In genomic region chr7:145019137-145019536, GRCm38 (mm10) we compare ENCODE assay signal across 23 mouse cellular contexts.
DNase-seq lines count a peak whose midpoint lies in the region; ATAC-seq and TF ChIP-seq lines count a peak whose summit lies in the region.
"Had no signal": no experiment of that assay in that cellular context is flagged by ENCODE, and none has a peak within 500 bp of the region (broad histone marks: within the 10 kb centered on the region; RNA-seq: fewer than 3 reads in every experiment).

No protein-coding gene starts in this region.

- no peaks in the 10 kb centered on the region for H3K9me3 ChIP-seq in forebrain, postnatal 0 days (ENCODE audit: low read length)
- no peaks in the 10 kb centered on the region for H3K9me3 ChIP-seq in forebrain, embryonic 15.5 days
- no peaks in the 10 kb centered on the region for H3K9me3 ChIP-seq in midbrain, postnatal 0 days (ENCODE audit: low read length)
- H3K9me3 ChIP-seq in midbrain, embryonic 10.5 days (replicated peaks) = no peaks in the 10 kb centered on the region
- H3K9me3 ChIP-seq: embryonic facial prominence, embryonic 12.5 days; G1E; limb, embryonic 13.5 days; liver, embryonic 13.5 days had no signal

- 64% methylated on average over 2 of the region's 2 CpGs for WGBS in forebrain, postnatal 0 days
- 79% methylated on average over 2 of the region's 2 CpGs for WGBS in forebrain, embryonic 15.5 days
- WGBS in midbrain, postnatal 0 days = 66% methylated on average over 2 of the region's 2 CpGs
- 76% methylated on average over 2 of the region's 2 CpGs for WGBS in midbrain, embryonic 10.5 days

- no peaks in the 10 kb centered on the region for H3K4me1 ChIP-seq in forebrain, postnatal 0 days (ENCODE audit: insufficient read depth)
- no peaks in the 10 kb centered on the region for H3K4me1 ChIP-seq in forebrain, embryonic 15.5 days
- peaks cover 2% of the 10 kb centered on the region; the same call in 1 of the 2 replicates for H3K4me1 ChIP-seq in midbrain, postnatal 0 days (ENCODE audit: insufficient read depth, low read length)
- H3K4me1 ChIP-seq in midbrain, embryonic 10.5 days = peaks cover 19% of the 10 kb centered on the region
- H3K4me1 ChIP-seq: liver, embryonic 13.5 days had no signal

- H3K4me2 ChIP-seq in forebrain, postnatal 0 days (ENCODE audit: low read depth) = no peak overlapping the region
- no peak overlapping the region for H3K4me2 ChIP-seq in forebrain, embryonic 15.5 days (replicated peaks)
- H3K4me2 ChIP-seq in midbrain, postnatal 0 days (ENCODE audit: low read depth, low read length, poor library complexity, severe bottlenecking) = no peak overlapping the region
- H3K4me2 ChIP-seq: embryonic facial prominence, embryonic 12.5 days; limb, embryonic 13.5 days; liver, embryonic 13.5 days; lung, embryonic 14.5 days had no signal

- H3K9ac ChIP-seq in forebrain, postnatal 0 days = no peak overlapping the region
- H3K9ac ChIP-seq in forebrain, embryonic 15.5 days (replicated peaks) = no peak overlapping the region
- no peak overlapping the region for H3K9ac ChIP-seq in midbrain, postnatal 0 days (replicated peaks; ENCODE audit: low read length, poor library complexity, severe bottlenecking)
- H3K9ac ChIP-seq: embryonic facial prominence, embryonic 12.5 days; limb, embryonic 13.5 days; liver, embryonic 13.5 days; lung, embryonic 14.5 days had no signal

- no peak overlapping the region for H3K4me3 ChIP-seq in forebrain, postnatal 0 days (ENCODE audit: low read depth, low read length)
- H3K4me3 ChIP-seq in forebrain, embryonic 15.5 days = no peak overlapping the region
- no peak overlapping the region for H3K4me3 ChIP-seq in midbrain, postnatal 0 days (ENCODE audit: low read depth, low read length)
- no peak overlapping the region for H3K4me3 ChIP-seq in midbrain, embryonic 10.5 days
- H3K4me3 ChIP-seq: embryonic facial prominence, embryonic 12.5 days; erythroblast, embryonic 14.5 days; left cerebral cortex, adult 2 months; limb, embryonic 13.5 days; liver, embryonic 13.5 days had no signal

- H3K27ac ChIP-seq in forebrain, postnatal 0 days (ENCODE audit: low read depth, low read length) = no peak overlapping the region
- no peak overlapping the region for H3K27ac ChIP-seq in forebrain, embryonic 15.5 days (replicated peaks)
- no peak overlapping the region for H3K27ac ChIP-seq in midbrain, postnatal 0 days (ENCODE audit: low read depth, low read length)
- no peak overlapping the region for H3K27ac ChIP-seq in midbrain, embryonic 10.5 days (replicated peaks)
- H3K27ac ChIP-seq: embryonic facial prominence, embryonic 12.5 days; left cerebral cortex, adult 2 months; limb, embryonic 13.5 days; liver, embryonic 13.5 days; stomach, postnatal 0 days had no signal

- H3K27me3 ChIP-seq in forebrain, postnatal 0 days (ENCODE audit: insufficient read depth, low read length) = no peaks in the 10 kb centered on the region
- no peaks in the 10 kb centered on the region for H3K27me3 ChIP-seq in forebrain, embryonic 15.5 days
- no peaks in the 10 kb centered on the region for H3K27me3 ChIP-seq in midbrain, postnatal 0 days (ENCODE audit: insufficient read depth, low read length)
- no peaks in the 10 kb centered on the region for H3K27me3 ChIP-seq in midbrain, embryonic 10.5 days (ENCODE audit: low read depth, poor library complexity, severe bottlenecking)
- H3K27me3 ChIP-seq: embryonic facial prominence, embryonic 12.5 days; limb, embryonic 13.5 days; liver, embryonic 13.5 days had no signal

- no peak for TF ChIP-seq CTCF in forebrain, postnatal 0 days (IDR thresholded peaks at IDR 0.05; ENCODE audit: low read depth)
- no peak for TF ChIP-seq CTCF in midbrain, postnatal 0 days (IDR thresholded peaks at IDR 0.05)

- no peaks in the 10 kb centered on the region for H3K36me3 ChIP-seq in forebrain, postnatal 0 days (ENCODE audit: insufficient read depth)
- H3K36me3 ChIP-seq in forebrain, embryonic 15.5 days = no peaks in the 10 kb centered on the region
- no peaks in the 10 kb centered on the region for H3K36me3 ChIP-seq in midbrain, postnatal 0 days (ENCODE audit: insufficient read depth, low read length)
- H3K36me3 ChIP-seq in midbrain, embryonic 10.5 days = no peaks in the 10 kb centered on the region
- H3K36me3 ChIP-seq: embryonic facial prominence, embryonic 12.5 days; G1E; limb, embryonic 13.5 days; liver, embryonic 13.5 days had no signal

- peak; percentile 59; the same call in 1 of the 2 replicates for ATAC-seq in forebrain, postnatal 0 days
- no peak for ATAC-seq in forebrain, embryonic 15.5 days (replicated peaks)
- no peak for ATAC-seq in midbrain, postnatal 0 days (ENCODE audit: low FRiP score)

- DNase-seq in forebrain, postnatal 0 days = peak; percentile 54
- peak; percentile 37 for DNase-seq in midbrain, postnatal 0 days (ENCODE audit: low spot score)
- no peak for DNase-seq in midbrain, embryonic 10.5 days (ENCODE audit: low spot score)
- peak; percentile 14 to 32 for DNase-seq in layer of hippocampus, postnatal 36 days
- DNase-seq in B cell, adult 2 months = no peak
- DNase-seq in retina, embryonic 14.5 days (ENCODE audit: low spot score) = no peak
- DNase-seq: adrenal gland, postnatal 14 days; cerebellum, adult 11 months; cerebellum, postnatal 10 days; heart, adult 18-20 months; heart, postnatal 36 days; kidney, adult 18-20 months; kidney, postnatal 10 days; liver, embryonic 13.5 days; lung, embryonic 14.5 days; lung, postnatal 36 days had no signal

Comparison
In these comparisons a context has a peak if more than half of its experiments do, and no peak if none do; other contexts are left out.
1. DNase-seq: peak in forebrain, postnatal 0 days (single experiment), midbrain, postnatal 0 days (single experiment) and layer of hippocampus, postnatal 36 days (2 of 2); none in midbrain, embryonic 10.5 days (single experiment), B cell, adult 2 months (0 of 2) and retina, embryonic 14.5 days (single experiment).